Mouse (Mus musculus): ENCODE measurements around the gene Slc25a22. TPM values are rescaled to one million over a fixed set of nuclear protein-coding genes. Genes with fewer than 3 reads are reported as not detected.

Gene Slc25a22
- total RNA-seq, 4 experiments from 2014 or later = 295 to 343 (median 318) TPM

DNA sequence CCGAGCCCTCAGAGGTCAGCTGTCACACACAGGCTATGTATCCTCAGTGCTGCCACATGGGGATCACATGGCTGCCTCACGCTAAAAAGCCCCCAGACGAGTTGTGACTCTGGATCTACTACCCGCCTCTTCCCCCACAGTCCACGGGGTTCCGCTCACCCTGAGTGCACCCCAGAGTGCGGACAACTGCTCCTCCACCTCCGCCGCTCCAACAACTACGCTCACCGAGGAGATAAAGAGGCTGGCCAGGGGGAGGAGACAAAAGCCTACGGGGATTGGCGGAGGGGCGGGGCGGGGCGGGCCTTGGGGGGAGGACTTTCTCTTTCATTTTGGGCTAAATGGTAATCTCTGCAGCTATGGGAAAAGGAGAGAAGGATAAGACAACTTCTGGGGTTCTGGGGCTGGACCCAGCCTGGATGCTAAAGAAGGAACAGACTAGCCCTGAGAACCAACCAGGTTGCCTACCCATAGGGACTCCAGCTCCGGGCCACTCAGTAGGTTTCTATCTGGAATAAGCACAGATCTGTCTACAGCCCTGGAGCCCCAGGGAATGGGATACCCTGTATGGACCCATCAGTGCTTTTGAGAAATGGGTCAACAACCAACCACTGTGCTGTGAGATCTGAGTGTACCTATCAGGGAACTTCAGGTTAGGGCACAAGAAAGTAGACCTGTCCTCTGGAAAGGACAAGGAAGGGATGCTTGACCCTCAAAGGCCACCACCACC is 2.4 kb downstream of the Slc25a22 start:
- DNase-seq (ENCODE audit: low spot score in 2 of 2) = no peak

DNA sequence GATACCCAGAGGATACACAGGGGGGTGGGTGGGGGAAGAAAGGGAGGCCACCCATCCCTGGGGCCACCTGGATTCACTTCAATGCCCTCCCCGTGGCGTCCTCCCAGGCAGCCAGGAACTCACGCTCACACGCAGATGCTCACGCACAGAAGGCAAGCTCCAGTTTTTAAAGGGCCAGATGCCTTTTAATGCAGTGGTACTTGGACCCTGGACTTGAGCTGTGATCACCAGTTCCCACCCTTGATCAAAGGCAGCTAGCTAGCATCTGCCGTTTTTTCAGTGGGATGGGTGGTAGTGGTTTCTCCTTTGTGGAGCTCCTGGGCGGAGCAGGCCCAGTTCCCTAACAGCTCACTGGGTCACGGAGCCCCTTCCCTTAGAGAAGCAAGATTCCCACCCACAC is 3.2 kb downstream of the Slc25a22 start:
- peak; percentile 67 for DNase-seq (ENCODE audit: low spot score in 2 of 2)

DNA sequence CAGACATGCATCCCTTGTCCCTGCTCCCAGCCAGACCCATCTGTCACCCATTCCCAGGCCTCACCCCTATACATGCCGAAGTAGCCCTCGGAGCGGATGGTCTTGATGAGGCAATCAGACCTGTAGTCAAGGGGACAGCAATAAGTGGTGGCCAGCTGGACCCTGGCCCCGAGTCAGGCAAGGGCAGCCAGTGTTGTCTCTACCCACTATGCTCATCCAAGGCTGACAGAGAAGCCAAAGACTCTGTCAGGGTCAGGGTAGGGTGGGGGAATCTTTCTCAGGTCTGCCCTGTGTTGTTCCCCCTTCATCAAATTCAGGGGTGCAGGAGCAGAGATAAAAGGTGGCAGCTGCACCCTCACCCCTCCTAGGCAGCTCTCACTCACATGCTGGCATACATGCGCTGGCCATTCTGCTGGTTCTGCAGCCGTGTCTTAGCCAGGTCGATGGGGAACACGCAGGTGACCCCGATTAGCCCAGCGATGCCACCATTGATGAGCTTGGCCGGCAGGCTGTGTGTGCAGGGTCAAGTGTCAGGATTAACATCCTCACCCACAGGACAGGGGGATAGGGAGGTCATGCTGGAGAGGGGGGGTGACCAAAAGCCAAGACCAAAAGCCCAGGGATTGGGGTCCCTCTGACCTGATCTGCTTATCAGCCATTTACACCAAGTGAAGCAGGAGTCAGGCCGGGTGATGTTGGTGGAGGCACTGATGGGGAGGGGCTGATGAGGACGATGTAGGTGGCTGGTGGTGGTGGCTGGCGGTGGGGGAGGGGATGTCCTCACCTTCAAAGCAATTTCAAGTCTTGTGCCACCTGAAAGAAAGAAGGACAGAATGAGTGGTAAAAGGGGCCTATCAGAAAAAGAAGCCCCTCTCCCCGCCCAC is 3.9 kb downstream of the Slc25a22 start:
- DNase-seq (ENCODE audit: low spot score in 2 of 2) = peak in 1 of 2 experiments; percentile 43

DNA sequence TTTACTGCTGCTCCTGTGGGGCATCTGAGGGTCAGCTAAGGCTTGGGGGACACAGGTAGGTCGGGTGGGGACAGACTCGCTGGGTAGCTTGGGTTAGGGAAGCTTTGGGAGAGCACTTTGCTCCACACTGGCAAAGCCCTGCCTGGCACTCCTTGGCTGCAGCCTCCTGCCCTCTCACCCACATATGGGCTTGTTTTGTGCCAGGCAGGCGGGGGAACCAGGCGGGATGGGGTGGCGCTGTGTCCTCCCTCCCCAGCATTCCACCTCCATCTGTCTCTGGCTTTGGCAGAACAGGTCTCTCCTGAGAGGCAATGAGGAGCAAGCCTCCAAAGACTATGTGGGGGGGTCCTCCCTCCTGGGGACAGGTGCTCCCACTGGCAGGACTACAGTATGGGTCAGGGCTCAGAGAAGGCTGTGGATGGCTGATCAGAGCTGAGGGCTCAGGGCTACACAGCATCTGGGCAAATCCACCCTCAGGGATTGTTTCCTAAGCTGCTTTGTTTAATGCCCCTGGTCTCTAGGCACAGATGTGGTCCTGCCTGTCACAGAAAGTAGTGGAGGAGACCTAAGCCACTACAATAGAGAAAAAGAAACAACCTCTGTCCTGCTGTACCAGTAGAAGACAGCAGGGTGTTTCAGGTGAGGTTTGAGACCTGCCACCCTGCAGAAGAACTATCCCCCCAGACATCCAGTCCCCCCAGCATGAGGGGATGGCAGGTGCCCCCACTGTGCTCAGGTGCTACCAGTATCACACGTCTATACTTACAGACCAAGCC is 4.8 kb downstream of the Slc25a22 start:
- DNase-seq (ENCODE audit: low spot score in 2 of 2) = no peak

DNA sequence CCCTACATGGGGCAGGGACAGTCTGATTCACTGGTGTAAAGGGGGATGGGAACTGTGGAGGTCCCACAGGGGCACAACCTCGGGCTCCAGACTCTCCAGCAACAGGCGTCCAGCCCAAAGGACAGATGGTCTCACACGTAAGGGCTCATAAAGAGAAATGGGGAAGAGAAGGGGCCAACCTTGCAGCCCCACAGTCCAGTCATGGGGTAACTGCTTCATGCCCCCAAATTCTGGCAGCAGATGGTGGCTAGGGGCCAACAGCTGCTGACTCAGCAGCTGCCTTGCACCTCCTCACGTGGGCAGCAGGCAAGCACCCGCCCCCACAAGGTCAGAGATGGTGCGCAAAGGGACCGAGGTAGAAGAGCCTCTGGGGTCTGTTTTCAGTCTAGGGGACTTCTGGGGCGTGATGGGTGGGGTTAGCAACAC is 5.5 kb downstream of the Slc25a22 start:
- DNase-seq (ENCODE audit: low spot score in 2 of 2) = no peak

DNA sequence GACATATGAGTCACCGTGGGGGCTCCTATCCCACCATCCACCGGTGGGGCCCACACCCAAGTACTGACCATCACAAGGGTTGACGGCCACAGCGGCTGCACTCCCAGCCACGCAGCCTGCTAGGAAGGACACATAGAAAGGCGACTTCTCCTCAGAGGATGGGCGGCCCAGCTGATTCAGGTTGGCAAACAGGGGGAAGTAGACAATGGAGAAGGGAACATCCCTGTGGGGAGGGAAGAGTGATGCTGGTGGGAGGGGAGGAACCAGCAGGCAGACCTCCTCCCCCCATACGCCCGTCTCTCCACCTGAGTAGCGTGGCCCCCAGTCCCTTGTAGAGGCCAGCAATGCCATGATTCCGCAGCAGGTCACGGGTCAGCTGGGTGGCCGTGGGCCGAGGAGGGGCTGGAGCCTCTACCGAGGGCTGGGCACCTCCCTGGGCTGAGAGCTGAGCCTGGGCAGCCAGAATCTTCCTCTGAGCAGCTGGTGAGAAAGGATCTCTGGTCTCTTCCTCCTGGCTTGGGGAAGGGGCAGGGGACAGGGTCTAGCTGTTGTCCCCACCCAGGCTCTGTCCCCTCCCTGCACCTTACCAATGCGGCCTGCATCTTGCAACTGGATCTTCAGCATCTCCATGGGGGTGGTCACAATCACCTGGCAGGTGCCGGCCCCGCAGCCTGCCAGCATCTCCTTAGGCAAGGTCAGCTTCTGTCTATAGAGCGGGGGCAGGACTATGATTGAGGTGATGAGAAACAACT is 6.1 kb downstream of the Slc25a22 start:
- DNase-seq (ENCODE audit: low spot score in 2 of 2) = no peak

DNA sequence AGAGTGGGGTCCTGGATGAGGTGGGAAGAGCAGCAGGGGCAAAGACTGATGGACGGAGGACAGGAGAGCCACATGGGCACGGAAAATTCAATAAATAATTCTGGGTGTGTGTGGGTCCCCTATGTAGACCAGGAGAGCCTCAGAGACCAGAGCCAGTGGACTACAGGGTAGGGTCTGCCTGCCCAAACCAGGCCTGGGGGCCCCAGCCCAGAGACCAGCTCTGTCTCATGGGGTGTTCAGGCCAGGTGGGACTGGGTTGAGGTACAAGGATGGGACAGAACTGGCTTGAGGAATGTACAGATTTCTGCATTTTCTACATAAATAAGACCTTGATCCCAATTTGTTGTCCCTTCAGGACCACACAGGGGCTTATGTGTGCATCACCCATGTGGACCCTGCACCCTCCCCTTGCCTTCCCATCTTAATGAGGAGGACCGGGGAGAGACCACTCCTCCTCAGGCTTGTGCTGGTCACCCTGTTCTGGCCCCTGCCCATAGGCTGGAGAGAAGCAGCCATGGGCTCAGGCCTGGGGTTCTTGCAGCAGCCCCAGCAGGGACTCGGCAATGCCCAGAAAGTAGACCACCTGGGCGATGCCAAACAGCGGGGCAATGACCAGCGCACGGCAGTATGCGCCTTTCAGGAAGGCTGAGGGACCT is 7.0 kb downstream of the Slc25a22 start:
- no peak for DNase-seq (ENCODE audit: low spot score in 2 of 2)

DNA sequence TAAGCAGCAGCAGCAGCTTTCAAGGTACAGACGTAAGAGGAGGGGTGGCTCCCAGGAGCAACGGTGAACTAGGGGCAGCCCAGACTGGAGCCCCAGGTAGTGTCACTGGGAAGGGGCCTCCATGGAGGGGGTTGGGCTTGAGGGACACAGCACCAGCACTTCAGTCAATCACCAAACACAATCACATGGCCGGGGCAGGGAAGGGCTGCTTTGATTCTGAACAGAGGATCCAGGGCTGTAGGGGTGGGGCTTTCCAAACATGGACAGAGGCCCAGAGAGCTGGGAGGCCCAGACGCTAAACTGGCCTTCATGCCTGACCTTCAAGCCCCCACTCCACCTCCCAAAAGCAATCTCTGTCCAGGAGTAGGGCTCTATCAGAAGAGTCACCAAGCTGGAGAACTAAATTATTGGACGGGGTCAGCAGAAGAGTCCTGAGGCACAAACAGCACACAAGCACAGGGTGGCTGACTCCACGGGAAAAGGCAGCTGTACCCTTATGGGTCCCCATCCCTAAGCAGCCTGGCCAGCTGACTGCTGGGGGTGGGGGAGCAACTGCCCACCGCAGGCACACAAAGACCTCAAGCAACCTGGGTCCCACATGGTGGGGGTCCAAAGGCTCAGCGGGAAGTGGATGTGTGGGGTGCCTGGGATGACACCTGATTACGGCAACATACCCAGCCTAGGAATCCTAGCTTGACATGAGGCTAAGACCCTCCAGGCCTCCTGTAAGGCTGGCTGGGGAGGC is 7.7 kb downstream of the Slc25a22 start:
- no peak for DNase-seq (ENCODE audit: low spot score in 2 of 2)

DNA sequence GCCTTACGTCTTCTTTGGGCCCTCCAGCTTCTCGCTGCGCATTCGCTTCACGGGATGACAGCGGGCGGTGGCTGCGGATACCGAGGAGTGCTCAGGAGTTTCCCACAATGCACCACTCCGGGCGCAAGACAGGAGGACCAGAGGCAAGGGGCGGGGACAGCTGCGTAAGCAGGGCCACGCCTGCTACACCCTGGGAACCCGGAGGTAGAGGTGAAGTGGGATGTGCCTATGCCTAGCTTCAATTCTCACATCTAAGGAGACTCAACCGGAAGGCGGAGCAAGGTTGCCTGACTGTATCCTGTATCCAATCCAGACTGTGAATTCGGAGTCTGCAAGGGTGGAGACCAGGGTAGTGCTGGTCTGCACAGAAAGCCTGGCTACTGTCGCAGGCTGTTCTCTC is 8.4 kb downstream of the Slc25a22 start, which contains the start of gene Cend1:
Gene Cend1, minus strand, starts transcription at position 182 of the 400 bp plus-strand sequence.
- peak; percentile 90 to 92 for DNase-seq (ENCODE audit: low spot score in 2 of 2)

DNA sequence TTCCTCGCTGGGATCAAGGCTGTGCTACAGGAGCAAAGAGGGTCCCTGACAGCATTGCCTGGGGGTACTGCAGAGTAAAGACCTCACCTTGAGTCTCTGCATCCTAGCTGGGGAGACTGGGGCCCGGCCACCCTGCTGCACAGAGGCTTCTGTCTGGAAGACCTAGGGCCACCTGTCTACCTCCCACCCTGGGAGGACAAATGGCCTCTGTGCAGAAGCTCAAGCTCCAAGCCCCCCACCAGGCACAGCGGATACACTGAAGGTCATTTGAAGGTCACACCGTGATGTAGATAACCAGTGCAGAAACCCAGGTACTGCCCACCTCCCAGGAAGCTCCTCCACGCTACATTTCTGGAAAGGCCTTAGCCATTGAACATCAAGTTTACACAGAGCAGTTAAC is 9.0 kb downstream of the Slc25a22 start:
- no peak for DNase-seq (ENCODE audit: low spot score in 2 of 2)

DNA sequence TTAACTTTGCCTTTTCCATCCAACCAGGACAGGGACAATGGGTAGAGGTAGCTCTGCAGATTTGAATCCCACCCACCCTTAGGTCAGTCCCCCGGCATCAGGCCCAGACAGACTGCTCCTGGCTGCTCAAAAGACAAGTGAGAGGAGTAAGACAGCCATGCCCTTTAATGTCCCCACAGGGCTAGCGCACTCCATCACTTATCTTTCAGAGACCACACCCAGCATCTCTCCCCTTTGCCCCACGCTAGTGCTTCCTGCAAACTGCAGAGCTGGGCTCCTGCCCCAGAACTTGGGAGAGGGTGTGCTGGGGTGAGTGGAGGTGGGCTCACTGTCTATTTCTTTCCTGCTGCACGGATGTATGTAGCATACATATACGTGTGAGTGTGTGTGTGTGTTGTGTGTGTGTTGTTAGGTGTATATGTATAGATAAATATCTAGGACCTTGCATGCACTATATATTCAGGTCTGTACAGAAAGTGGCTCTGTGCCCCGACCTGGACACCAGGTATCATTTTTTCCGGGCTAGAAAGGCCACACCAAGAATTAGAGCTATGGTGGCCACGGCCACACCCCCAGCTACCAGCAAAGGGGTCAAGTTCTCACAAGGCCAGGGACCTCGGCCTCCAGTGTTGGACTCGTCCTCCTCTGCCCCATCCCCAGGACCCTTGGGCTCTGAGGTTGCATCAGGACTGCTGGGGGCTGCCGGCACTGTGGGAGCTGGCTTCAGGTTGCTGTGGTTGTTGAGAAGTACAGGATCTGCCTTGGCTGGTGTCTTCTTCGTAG is 10.6 kb downstream of the Slc25a22 start:
- DNase-seq (ENCODE audit: low spot score in 2 of 2) = no peak

DNA sequence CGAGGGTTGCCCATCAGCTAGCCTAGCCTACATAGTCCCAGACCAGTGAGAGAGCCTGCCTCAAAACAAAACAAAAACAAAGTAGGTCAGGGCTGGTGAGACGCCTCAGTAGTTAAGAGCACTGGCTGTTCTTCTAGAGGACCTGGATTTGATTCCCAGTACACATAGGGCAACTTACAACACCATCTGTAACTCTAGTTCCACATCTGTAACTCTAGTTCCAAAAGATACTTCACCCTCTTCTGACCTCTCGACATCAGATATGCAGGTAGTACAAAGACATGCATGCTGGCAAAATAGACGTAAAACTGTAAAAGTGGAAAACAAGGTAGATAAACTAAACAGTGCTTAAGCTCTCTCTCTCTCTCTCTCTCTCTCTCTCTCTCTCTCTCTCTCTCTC is 13.9 kb downstream of the Slc25a22 start:
- no peak for DNase-seq (ENCODE audit: low spot score in 2 of 2)

DNA sequence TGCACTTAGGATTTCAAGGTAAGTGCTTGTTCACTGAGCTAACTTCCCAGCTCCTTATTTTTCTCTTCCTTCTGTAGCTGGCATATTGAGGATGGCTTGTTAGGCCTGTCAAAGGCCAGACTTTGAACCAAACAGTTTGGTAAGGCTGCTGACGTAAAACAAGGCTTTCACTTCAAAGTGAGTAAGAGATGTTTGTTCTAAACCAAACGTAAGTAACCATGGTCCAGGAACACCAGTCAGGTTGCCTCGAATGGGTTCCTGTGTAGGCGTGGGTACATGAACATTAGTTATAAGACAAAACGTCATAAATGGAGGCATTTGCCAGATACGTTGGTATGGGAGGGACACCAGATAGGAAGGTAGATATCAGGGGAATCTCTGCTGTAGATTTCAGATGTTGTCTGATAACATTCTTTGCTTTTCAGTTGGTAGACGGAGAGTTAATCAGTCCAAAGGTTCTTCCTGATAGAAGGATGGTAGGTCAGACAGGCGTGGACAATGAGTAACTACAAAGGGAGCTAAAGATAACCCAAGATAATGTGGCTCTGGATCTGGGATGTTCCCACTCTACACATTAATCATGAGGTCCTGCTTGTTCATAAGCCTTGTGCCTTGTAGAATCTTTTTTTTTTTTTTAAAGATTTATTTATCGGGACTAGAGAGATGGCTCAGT is 17.5 kb downstream of the Slc25a22 start:
- no peak for DNase-seq (ENCODE audit: low spot score in 2 of 2)

DNA sequence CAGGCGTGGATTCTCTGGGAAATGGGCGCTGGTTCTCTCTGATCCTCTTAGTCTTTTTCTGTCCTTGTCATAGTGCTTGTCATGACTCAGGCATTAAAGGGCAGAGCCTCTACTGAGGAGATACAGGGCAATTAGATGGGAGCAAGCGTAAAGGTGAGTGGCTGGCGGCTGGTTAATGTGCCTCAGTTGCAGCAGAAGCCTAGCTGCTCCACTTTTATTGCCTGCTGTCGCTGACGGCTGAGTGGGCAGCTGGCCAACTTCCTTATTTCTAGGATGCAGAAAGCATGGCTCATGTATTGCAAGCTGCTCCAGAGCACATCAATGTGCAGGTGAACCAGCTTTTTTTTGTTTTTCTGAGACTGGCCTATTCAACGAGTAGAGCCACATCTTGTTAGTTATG is 18.7 kb downstream of the Slc25a22 start:
- DNase-seq (ENCODE audit: low spot score in 2 of 2) = no peak

DNA sequence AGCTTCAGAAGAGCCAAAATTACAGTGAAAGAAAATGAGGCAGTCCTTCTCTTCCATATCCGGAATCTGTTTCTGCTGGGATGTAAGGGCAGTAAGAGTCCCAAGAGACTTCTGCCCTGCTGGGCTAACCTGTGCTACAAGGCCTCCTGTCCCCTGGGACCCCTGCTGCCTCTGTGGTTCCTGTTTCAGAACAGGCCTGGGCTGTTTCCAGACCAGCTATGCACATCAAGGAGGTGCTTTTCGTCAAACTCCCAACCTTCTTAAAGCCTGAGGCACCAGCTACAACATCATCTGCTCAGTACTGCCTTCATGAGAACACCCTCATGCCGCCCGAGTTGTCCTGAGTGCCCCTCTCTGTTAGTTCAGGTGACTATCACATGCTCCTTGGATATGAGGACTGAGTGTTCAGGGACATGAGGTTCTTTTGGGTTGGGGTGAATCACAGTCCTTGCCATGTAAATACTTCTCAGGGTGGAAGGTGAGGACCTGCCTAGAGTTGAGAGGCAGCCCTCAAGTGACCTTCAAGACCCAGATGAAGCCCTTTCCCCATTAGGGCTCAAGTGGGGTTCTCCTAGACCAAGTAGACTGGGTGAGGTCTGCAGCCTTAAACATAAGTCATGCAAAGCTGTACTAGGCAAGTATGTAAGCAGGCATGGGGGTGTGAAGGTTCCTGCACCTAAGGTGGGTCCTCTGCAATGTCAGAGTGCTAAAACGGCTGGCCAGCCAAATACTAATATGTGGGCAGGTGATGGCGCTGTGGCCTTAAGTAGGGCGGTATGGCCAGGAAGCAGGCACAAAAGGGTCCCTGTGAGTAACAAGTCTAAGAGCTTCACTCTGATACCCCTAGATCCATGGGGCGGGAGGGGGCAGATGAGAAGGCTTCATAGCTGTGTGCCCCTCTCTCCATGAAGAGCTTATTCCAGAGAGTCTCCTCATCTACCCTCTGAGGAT is 19.7 kb downstream of the Slc25a22 start:
- no peak for DNase-seq (ENCODE audit: low spot score in 2 of 2)

DNA sequence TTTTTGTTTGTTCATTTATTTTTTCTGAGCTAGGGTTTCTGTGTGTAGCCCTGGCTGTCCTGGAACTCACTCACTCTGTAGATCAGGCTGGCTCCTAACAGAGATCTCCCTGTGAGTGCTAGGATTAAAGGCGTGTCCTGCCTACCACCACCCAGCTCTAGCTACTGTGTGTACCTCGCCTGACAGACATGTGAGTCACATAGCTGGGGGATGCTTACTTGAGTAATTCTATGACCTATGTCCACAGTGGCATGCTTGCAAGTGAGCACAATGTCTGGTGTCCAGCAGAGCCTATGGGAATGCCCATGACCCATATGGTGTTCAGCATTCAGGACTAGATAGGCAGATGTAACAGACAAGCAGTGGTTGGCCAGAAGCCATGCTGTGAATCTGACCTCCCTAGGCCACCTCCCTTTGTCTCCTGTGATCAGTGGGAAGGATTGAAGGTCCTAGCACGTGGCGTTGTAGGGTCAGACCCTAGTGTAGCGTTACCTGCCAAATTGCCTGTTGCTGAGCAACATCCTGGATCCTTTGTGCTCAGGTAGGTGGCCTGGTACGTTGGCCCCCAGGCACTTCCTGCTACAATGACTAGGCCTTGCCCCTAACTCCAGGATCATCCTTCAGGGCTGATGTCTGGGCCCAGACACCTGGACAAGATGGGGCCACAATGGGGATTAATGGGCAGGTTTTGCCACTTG is 21.4 kb downstream of the Slc25a22 start:
- DNase-seq (ENCODE audit: low spot score in 2 of 2) = no peak
